Mouse (Mus musculus): ENCODE data around the gene Smoc2.

The Smoc2 gene

GRCm38 (mm10) chr17:14279177-14279965, at the start of gene Smoc2:
TSS of gene Smoc2 (plus strand) at chr17:14279506.
- no peak for DNase-seq

GRCm38 (mm10) chr17:14230698-14231430, 48.4 kb upstream of the Smoc2 start:
- no peak for DNase-seq

GRCm38 (mm10) chr17:14232629-14233028, 46.7 kb upstream of the Smoc2 start:
- DNase-seq: peak; percentile 47

- DNase-seq: no peak
Measured at GRCm38 (mm10) chr17:14233658-14234057, 45.6 kb upstream of the Smoc2 start.

GRCm38 (mm10) chr17:14234774-14235389, 44.4 kb upstream of the Smoc2 start:
- no peak for DNase-seq

- no peak for DNase-seq
Measured at GRCm38 (mm10) chr17:14237134-14237533, 42.2 kb upstream of the Smoc2 start.

- DNase-seq: no peak
Measured at GRCm38 (mm10) chr17:14239960-14240359, 39.3 kb upstream of the Smoc2 start.

- DNase-seq: no peak
Measured at GRCm38 (mm10) chr17:14242634-14243033, 36.7 kb upstream of the Smoc2 start.

GRCm38 (mm10) chr17:14244195-14244965, 34.9 kb upstream of the Smoc2 start:
- peak; percentile 45 for DNase-seq

- DNase-seq: no peak
Measured at GRCm38 (mm10) chr17:14246266-14246665, 33.0 kb upstream of the Smoc2 start.

GRCm38 (mm10) chr17:14247931-14248330, 31.4 kb upstream of the Smoc2 start:
- peak; percentile 13 for DNase-seq

- no peak for DNase-seq
Measured at GRCm38 (mm10) chr17:14249595-14249994, 29.7 kb upstream of the Smoc2 start.

GRCm38 (mm10) chr17:14250401-14250800, 28.9 kb upstream of the Smoc2 start:
- DNase-seq: no peak

GRCm38 (mm10) chr17:14252456-14252855, 26.9 kb upstream of the Smoc2 start:
- DNase-seq: no peak

GRCm38 (mm10) chr17:14254616-14255015, 24.7 kb upstream of the Smoc2 start:
- no peak for DNase-seq

GRCm38 (mm10) chr17:14257799-14258520, 21.3 kb upstream of the Smoc2 start:
- no peak for DNase-seq

GRCm38 (mm10) chr17:14258906-14259305, 20.4 kb upstream of the Smoc2 start:
- no peak for DNase-seq

- DNase-seq: no peak
Measured at GRCm38 (mm10) chr17:14260966-14261365, 18.3 kb upstream of the Smoc2 start.

GRCm38 (mm10) chr17:14262217-14262616, 17.1 kb upstream of the Smoc2 start:
- no peak for DNase-seq

- DNase-seq: no peak
Measured at GRCm38 (mm10) chr17:14268001-14268400, 11.3 kb upstream of the Smoc2 start.

- no peak for DNase-seq
Measured at GRCm38 (mm10) chr17:14273386-14273785, 5.9 kb upstream of the Smoc2 start.

GRCm38 (mm10) chr17:14277310-14277709, 2.0 kb upstream of the Smoc2 start:
- no peak for DNase-seq
